Mouse (Mus musculus) left cerebral cortex, postnatal 14 days (tissue): ENCODE measurements around the gene AC109138.7. TPM values are rescaled to one million over a fixed set of nuclear protein-coding genes. Genes with fewer than 3 reads are reported as not detected.
A peak's percentile ranks its signal among the peaks of the same experiment; 100 is the strongest.

Experiments used
- DNase-seq, 2 experiments: peaks; one replicate each; pipeline ENCODE4 v3.0.0; 2021 to 2022; ENCODE audit warnings: low spot score in 2 of 2, mixed read lengths in 1 of 2
- intact Hi-C: fragments of 180-260 bp; cut with DNase I; formaldehyde crosslinking; loops from one replicate; pipeline ENCODE4 v1.15.1; 2025
- total RNA-seq, 2 experiments: library from RNA; stranded (reverse); gene quantifications; 2 replicates each; pipeline ENCODE4 v1.2.3; 2021

The AC109138.7 gene
- total RNA-seq, 2 experiments from 2014 or later, result not detected

- peak; percentile 90 to 94 for DNase-seq
- intact Hi-C loops, result loop anchor here (1.0 kb wide), 1 partner anchor 22 kb away; no protein-coding TSS in a partner anchor
Measured at GRCm38 (mm10) chr19:4191528-4192250, 22.5 kb upstream of the AC109138.7 start, which contains the start of gene Ppp1ca. Ppp1ca (plus strand) TSS chr19:4192065.

GRCm38 (mm10) chr19:4192251-4192985 lies 21.7 kb upstream of the AC109138.7 start:
- DNase-seq, result no peak
- intact Hi-C loops, result loop anchor here (1.0 kb wide), 1 partner anchor 23 kb away; no protein-coding TSS in a partner anchor

- no peak for DNase-seq
- intact Hi-C loops, result no loop called here
Measured at GRCm38 (mm10) chr19:4193129-4193528, 21.0 kb upstream of the AC109138.7 start.

GRCm38 (mm10) chr19:4194021-4194724 lies 20.0 kb upstream of the AC109138.7 start:
- no peak for DNase-seq
- intact Hi-C loops, result no loop called here

- no peak for DNase-seq
- intact Hi-C loops, result no loop called here
Measured at GRCm38 (mm10) chr19:4194776-4195650, 19.1 kb upstream of the AC109138.7 start.

- DNase-seq, result no peak
- intact Hi-C loops, result no loop called here
Measured at GRCm38 (mm10) chr19:4196048-4196447, 18.1 kb upstream of the AC109138.7 start.

- intact Hi-C loops, result no loop called here
- DNase-seq, result no peak
Measured at GRCm38 (mm10) chr19:4196548-4196947, 17.6 kb upstream of the AC109138.7 start.

- intact Hi-C loops, result no loop called here
- no peak for DNase-seq
Measured at GRCm38 (mm10) chr19:4197180-4197579, 17.0 kb upstream of the AC109138.7 start.

- intact Hi-C loops, result no loop called here
- peak; percentile 96 to 98 for DNase-seq
Measured at GRCm38 (mm10) chr19:4201291-4201909, 12.8 kb upstream of the AC109138.7 start, which contains the start of gene Rad9a. Rad9a (minus strand) TSS chr19:4201662.

- no peak for DNase-seq
- intact Hi-C loops, result no loop called here
Measured at GRCm38 (mm10) chr19:4202149-4202548, 12.0 kb upstream of the AC109138.7 start.

GRCm38 (mm10) chr19:4203148-4203547 lies 11.0 kb upstream of the AC109138.7 start:
- no peak for DNase-seq
- intact Hi-C loops, result no loop called here

- no peak for DNase-seq
- intact Hi-C loops, result no loop called here
Measured at GRCm38 (mm10) chr19:4203604-4204326, 10.4 kb upstream of the AC109138.7 start.

- no peak for DNase-seq
- intact Hi-C loops, result no loop called here
Measured at GRCm38 (mm10) chr19:4204889-4205288, 9.3 kb upstream of the AC109138.7 start.

- peak; percentile 63 to 64 for DNase-seq
- intact Hi-C loops, result loop anchor here (2.0 kb wide), 1 partner anchor 22 kb away; no protein-coding TSS in a partner anchor
Measured at GRCm38 (mm10) chr19:4206971-4207370, 7.2 kb upstream of the AC109138.7 start.

- intact Hi-C loops, result no loop called here
- no peak for DNase-seq
Measured at GRCm38 (mm10) chr19:4208563-4208962, 5.6 kb upstream of the AC109138.7 start.

- intact Hi-C loops, result no loop called here
- no peak for DNase-seq
Measured at GRCm38 (mm10) chr19:4211891-4212588, 2.1 kb upstream of the AC109138.7 start.

- DNase-seq, result no peak
- intact Hi-C loops, result no loop called here
Measured at GRCm38 (mm10) chr19:4213524-4213974, 608 bp upstream of the AC109138.7 start.
